Mouse (Mus musculus): ENCODE measurements around the gene Rad50. TPM values are rescaled to one million over a fixed set of nuclear protein-coding genes. Genes with fewer than 3 reads are reported as not detected.
A peak's percentile ranks its signal among the peaks of the same experiment; 100 is the strongest.

Gene Rad50
- total and polyA plus RNA-seq, 2 experiments from 2014 or later = 5.8 to 10.0 TPM

DNA sequence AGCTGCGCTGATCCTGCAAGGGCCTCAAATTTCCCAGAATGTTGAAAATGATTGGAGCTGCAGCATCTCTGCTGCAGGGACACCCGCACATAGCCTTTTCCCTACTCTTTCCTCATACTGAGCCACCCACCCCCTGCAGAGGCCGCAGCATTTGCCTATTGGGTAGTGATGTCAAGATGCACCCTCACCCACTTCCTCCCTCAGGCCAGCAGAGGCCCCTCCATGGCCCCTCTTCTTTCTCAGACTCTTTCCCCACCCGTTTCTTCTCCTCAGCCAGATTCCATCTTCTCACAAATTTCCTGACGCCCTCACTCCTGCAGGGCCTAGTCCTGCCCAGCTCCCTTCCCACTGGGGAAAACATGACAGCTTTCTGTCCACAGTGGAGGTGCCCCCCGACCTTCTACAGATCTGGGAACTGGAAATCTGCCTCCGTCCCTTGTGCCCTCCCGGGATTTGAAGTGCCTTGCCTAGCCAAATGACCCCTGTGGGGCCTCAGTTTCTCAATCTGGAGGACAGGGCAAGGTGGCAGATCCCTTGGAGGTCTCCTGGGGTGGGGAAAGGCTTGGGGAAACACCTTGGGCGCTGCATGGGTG is 71.4 kb downstream of the Rad50 start:
- H3K9me3 ChIP-seq (ENCODE audit: low read length) = no peaks in the 10 kb centered on the region
- peaks cover 5% of the 10 kb centered on the region; the same call in 1 of the 2 replicates for H3K27me3 ChIP-seq (ENCODE audit: insufficient read depth, low read length)
- peak overlapping the region; percentile 35 for H3K4me3 ChIP-seq (ENCODE audit: low read depth, low read length)
- WGBS = 44% methylated on average over 9 of the region's 9 CpGs
- no peaks in the 10 kb centered on the region for H3K4me1 ChIP-seq (ENCODE audit: insufficient read depth, low read length)
- H3K36me3 ChIP-seq (ENCODE audit: insufficient read depth, low read length) = no peaks in the 10 kb centered on the region
- no peak overlapping the region; the same call in 1 of the 2 replicates for H3K9ac ChIP-seq (replicated peaks; ENCODE audit: low read length, poor library complexity, severe bottlenecking)
- no peak for TF ChIP-seq CTCF (IDR thresholded peaks at IDR 0.05)
- H3K4me2 ChIP-seq (ENCODE audit: low read depth, low read length, poor library complexity, severe bottlenecking) = peak overlapping the region; percentile 75
- no peak for ATAC-seq (ENCODE audit: low FRiP score)
- no peak overlapping the region for H3K27ac ChIP-seq (ENCODE audit: low read depth, low read length)
- DNase-seq (ENCODE audit: low spot score) = no peak

DNA sequence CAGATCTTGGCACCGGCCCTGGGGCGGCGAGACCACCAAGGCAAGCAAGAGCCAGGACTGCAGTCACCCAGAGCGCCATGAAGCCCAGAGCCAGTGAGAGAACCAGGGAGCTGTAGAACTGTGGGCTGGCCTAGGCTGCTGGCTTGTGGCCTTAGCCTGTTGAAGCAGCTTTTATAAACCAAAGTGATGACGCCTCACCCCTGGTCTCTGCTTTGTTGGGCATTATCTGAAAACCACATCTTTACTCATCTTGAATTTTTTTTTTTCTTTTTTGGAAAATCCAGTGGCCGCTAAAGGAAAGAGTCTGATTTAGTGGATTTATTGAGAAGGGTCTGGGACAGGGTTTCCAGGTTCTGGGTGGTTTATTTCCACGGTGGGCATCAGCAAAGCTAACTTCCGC is 72.6 kb downstream of the Rad50 start, which contains the start of gene Il13:
Gene Il13, minus strand, starts transcription at position 147 of the 400 bp plus-strand sequence.
- Histone ChIP-seq H3K9me3 (ENCODE audit: low read length) (no peaks in the 10 kb centered on the region), H3K27ac (ENCODE audit: low read depth, low read length) (no peak within 1 kb of the TSS), H3K4me2 (ENCODE audit: low read depth, low read length, poor library complexity, severe bottlenecking) (no peak within 1 kb of the TSS), H3K36me3 (ENCODE audit: insufficient read depth, low read length) (no peaks in the 10 kb centered on the region), H3K9ac (replicated peaks; ENCODE audit: low read length, poor library complexity, severe bottlenecking) (no peak within 1 kb of the TSS), H3K4me1 (ENCODE audit: insufficient read depth, low read length) (no peaks in the 10 kb centered on the region), H3K4me3 (ENCODE audit: low read depth, low read length) (no peak within 1 kb of the TSS), H3K27me3 (ENCODE audit: insufficient read depth, low read length) (peaks cover 5% of the 10 kb centered on the region; the same call in 1 of the 2 replicates)
- DNase-seq (ENCODE audit: low spot score) = no peak
- WGBS = 95% methylated on average over 8 of the region's 8 CpGs
- no peak for ATAC-seq (ENCODE audit: low FRiP score)
- TF ChIP-seq CTCF (IDR thresholded peaks at IDR 0.05) = no peak

- no peak for TF ChIP-seq CTCF (IDR thresholded peaks at IDR 0.05)
- Histone ChIP-seq H3K27ac (ENCODE audit: low read depth, low read length) (no peak overlapping the region), H3K9ac (replicated peaks; ENCODE audit: low read length, poor library complexity, severe bottlenecking) (no peak overlapping the region), H3K4me3 (ENCODE audit: low read depth, low read length) (no peak overlapping the region), H3K9me3 (ENCODE audit: low read length) (no peaks in the 10 kb centered on the region), H3K4me1 (ENCODE audit: insufficient read depth, low read length) (no peaks in the 10 kb centered on the region), H3K27me3 (ENCODE audit: insufficient read depth, low read length) (peaks cover 5% of the 10 kb centered on the region; the same call in 1 of the 2 replicates), H3K4me2 (ENCODE audit: low read depth, low read length, poor library complexity, severe bottlenecking) (no peak overlapping the region), H3K36me3 (ENCODE audit: insufficient read depth, low read length) (no peaks in the 10 kb centered on the region)
- WGBS = 90% methylated on average over 7 of the region's 7 CpGs
- DNase-seq (ENCODE audit: low spot score) (no peak), ATAC-seq (ENCODE audit: low FRiP score) (no peak)
Measured at GRCm38 (mm10) chr11:53633644-53634043, 73.5 kb downstream of the Rad50 start.

DNA sequence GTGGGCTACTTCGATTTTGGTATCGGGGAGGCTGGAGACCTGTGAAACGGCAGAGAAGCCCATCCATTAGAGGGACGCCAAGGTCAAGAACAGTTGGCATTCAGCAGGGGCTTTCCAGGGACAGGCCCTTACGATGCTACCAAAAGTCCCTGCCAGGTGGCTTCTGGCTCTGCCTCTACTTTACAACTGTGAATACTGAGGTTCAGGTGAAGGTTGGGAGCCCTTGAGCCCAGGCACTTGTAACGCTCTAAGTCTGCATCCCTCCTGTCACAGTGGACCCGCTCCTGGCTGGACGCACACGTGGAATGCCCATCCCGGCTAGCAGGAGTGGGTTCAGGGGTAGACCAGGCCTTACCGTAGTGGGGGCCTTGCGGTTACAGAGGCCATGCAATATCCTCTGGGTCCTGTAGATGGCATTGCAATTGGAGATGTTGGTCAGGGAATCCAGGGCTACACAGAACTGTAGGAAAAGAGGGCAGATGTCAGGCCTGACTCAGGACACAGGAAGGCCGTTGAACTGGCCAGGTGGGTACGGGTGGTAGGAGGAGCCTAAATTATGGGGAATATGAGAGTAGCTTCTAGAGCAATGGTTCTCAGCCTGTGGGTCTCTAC is 74.9 kb downstream of the Rad50 start:
- Histone ChIP-seq H3K4me1 (ENCODE audit: insufficient read depth, low read length) (no peaks in the 10 kb centered on the region), H3K27ac (ENCODE audit: low read depth, low read length) (no peak overlapping the region), H3K36me3 (ENCODE audit: insufficient read depth, low read length) (no peaks in the 10 kb centered on the region), H3K27me3 (ENCODE audit: insufficient read depth, low read length) (peaks cover 5% of the 10 kb centered on the region; the same call in 1 of the 2 replicates), H3K9ac (replicated peaks; ENCODE audit: low read length, poor library complexity, severe bottlenecking) (no peak overlapping the region), H3K4me3 (ENCODE audit: low read depth, low read length) (no peak overlapping the region), H3K4me2 (ENCODE audit: low read depth, low read length, poor library complexity, severe bottlenecking) (no peak overlapping the region), H3K9me3 (ENCODE audit: low read length) (no peaks in the 10 kb centered on the region)
- no peak for ATAC-seq (ENCODE audit: low FRiP score)
- no peak for DNase-seq (ENCODE audit: low spot score)
- 76% methylated on average over 14 of the region's 14 CpGs for WGBS
- TF ChIP-seq CTCF (IDR thresholded peaks at IDR 0.05) = peak; percentile 61

DNA sequence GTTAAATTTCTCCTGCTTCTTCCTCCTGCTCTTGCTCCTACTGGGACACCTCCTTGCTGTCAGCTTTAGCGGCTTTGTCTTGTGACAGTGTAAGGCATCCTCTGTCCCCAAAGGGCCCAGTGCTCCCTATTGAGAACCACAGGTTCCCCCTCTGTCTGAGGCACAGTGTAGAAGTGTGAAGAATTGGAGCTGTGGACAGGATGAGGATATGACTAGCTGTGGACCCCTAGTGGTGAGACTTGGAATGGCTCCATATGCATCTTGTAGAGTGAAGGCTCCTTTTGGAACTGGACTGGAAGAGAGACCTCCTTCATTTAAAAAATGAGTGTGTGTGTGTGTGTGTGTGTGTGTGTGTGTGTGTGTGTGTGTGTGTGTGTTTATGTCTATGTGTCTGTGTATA is 79.3 kb downstream of the Rad50 start:
- Histone ChIP-seq H3K4me3 (ENCODE audit: low read depth, low read length) (no peak overlapping the region), H3K9me3 (ENCODE audit: low read length) (no peaks in the 10 kb centered on the region), H3K4me2 (ENCODE audit: low read depth, low read length, poor library complexity, severe bottlenecking) (no peak overlapping the region), H3K9ac (replicated peaks; ENCODE audit: low read length, poor library complexity, severe bottlenecking) (no peak overlapping the region), H3K27me3 (ENCODE audit: insufficient read depth, low read length) (no peaks in the 10 kb centered on the region), H3K4me1 (ENCODE audit: insufficient read depth, low read length) (no peaks in the 10 kb centered on the region), H3K27ac (ENCODE audit: low read depth, low read length) (no peak overlapping the region), H3K36me3 (ENCODE audit: insufficient read depth, low read length) (no peaks in the 10 kb centered on the region)
- 26% methylated on average over 1 of the region's 1 CpGs for WGBS
- ATAC-seq (ENCODE audit: low FRiP score) (no peak), DNase-seq (ENCODE audit: low spot score) (peak; percentile 89)
- TF ChIP-seq CTCF (IDR thresholded peaks at IDR 0.05) = peak; percentile 89

GRCm38 (mm10) chr11:53626802-53627373 is 80.2 kb downstream of the Rad50 start:
- 67% methylated on average over 17 of the region's 17 CpGs for WGBS
- Histone ChIP-seq H3K27ac (ENCODE audit: low read depth, low read length) (no peak overlapping the region), H3K36me3 (ENCODE audit: insufficient read depth, low read length) (no peaks in the 10 kb centered on the region), H3K4me1 (ENCODE audit: insufficient read depth, low read length) (no peaks in the 10 kb centered on the region), H3K9ac (replicated peaks; ENCODE audit: low read length, poor library complexity, severe bottlenecking) (no peak overlapping the region), H3K4me3 (ENCODE audit: low read depth, low read length) (no peak overlapping the region), H3K4me2 (ENCODE audit: low read depth, low read length, poor library complexity, severe bottlenecking) (no peak overlapping the region), H3K27me3 (ENCODE audit: insufficient read depth, low read length) (no peaks in the 10 kb centered on the region), H3K9me3 (ENCODE audit: low read length) (no peaks in the 10 kb centered on the region)
- TF ChIP-seq CTCF (IDR thresholded peaks at IDR 0.05) = no peak
- DNase-seq (ENCODE audit: low spot score) = no peak
- no peak for ATAC-seq (ENCODE audit: low FRiP score)
